Mouse (Mus musculus): ENCODE measurements around the gene Trim2.

The Trim2 gene

DNA sequence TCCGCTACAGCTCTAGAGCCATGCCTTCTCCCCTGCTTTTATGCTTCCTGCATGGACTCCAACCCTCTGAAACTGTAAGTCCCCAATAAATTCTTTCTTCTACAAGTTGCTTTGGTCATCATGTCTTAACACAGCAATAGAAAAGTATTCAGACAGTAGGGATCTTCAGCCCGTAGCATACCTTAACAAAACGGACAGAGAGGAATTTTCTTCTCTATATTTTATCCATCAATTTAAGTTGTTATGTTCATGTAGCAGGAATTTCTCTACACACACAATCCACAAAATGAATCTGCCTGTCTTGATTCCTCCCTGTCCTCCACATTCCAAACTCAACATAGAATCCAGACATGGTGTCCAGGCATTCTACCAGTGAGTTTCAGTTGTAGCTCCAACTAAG lies at the start of gene Trim2:
Trim2 (minus strand) TSS at position 101 of the 400 bp plus-strand sequence.
- no peak for DNase-seq

DNA sequence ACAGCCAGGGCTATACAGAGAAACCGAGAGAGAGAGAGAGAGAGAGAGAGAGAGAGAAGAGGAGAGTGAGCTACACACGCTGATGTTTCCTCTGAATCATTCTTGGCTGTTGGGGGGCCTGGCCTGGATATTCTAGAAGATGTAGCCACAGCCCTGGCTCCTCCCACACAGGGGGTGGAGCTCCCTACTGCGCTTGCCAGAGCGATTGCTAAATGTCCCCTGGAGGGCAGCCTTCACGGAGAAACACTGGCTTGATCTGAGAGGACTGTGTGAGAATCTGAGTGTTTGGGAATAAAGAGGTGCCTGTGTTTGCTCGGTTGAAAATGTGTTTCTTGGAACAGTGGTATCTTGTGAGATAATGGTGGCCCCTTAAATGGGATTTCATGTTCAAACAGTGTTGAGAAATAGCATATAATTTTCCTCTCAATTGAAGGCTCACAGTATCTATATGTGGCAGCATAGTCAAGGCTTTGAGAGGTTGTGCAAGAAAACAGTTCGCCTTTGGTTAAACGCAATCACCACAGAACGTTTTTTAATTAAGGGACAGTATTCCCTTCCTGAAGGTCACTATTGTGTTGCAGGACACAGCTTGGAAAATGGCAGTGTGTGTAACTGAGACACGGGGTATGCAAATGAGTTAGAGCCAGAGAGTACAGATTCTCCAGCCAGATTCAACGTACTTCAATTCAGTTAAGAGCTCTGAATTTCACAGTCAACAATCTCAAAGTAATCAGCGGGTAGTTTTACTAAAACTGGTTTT lies 49.4 kb upstream of the Trim2 start:
- DNase-seq = peak; percentile 75 to 82

DNA sequence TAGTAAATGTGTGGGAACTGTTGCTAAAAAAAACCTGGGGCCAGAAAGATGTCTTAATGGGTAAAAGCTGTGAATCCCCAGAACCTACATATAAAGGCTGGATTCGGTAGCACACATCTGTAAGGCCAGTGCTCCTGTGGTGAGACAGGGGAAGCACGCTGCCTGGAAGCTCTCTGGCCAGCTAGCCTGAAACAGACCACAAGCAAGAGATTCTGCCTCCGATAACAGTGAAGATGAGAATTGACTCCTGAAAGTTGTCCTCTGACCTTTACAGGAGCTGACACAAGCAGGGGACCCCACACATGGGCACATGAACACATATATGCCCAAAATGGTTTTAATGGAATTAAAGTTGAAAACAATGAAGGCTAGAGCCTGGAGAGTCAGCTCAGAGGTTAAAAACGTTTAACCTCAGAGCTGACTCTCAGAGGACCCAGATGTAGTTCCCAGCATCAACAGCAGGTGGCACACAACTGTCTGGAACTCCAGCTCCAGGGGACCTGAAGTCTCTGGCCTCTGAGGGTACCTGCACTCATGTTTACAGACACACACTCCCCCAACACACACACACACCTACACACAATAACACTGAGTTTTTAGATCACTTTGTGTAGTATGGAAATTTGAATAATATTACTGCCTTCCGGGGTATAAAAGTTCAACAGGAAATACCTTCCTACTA lies 45.8 kb upstream of the Trim2 start:
- DNase-seq = peak; percentile 76 to 94

DNA sequence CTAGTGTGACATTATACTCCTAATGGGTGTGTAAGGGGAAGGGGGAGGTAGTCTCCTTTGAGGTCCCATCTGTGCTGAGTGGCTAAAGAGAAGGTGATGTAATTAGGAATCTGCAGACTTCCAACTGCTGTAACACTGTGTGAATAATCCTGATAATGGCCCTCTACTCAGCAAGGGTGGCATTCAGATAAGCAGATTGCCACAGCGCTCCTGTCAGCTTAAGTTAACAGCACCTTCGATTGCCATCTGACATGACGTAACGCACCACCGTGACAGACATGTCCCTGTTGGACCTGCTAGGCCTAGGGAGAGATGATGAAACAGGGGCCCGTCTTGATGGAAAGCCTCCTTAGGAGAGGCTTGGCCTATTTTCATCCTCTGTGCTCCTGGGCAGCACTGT lies 43.6 kb upstream of the Trim2 start:
- no peak for DNase-seq

DNA sequence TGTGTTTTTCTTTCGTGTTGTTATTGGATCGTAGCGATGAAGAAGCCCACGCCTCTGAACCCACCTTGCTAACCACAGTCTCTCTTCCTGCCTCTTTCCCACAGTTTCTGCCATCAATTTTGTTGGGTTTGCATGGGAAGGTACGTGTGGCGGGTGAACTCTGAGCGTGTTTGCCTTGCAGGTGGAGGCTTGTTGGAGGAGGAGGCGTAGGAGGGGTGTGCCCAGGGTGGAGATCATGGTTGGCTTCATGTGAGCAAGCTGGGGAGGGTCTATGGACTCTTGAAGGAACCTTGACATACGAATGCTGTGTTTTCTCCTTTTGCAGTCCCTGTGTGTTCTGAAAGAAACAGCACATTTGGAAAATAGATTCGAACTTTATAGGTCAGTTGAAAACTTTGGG lies 43.1 kb upstream of the Trim2 start:
- no peak for DNase-seq

DNA sequence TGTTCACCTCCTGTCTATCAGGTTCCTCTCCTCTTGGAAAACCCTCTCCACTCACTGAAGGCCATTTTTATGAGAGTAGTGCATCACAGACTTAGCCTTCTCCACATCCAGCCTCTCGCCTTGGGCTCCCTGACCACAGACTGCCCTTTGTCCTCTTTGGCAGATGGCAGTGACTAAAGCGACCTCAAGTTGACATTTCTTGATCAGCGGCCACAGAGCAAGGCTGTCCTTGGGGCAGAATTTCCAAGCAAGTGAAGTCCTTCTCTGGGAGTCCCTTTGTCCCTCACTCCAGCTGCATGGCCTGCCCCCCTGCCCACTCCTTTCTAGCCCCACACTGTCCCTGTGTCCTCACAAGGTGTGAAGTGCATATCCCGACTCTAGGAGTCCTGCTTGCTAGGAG lies 40.7 kb upstream of the Trim2 start:
- no peak for DNase-seq

DNA sequence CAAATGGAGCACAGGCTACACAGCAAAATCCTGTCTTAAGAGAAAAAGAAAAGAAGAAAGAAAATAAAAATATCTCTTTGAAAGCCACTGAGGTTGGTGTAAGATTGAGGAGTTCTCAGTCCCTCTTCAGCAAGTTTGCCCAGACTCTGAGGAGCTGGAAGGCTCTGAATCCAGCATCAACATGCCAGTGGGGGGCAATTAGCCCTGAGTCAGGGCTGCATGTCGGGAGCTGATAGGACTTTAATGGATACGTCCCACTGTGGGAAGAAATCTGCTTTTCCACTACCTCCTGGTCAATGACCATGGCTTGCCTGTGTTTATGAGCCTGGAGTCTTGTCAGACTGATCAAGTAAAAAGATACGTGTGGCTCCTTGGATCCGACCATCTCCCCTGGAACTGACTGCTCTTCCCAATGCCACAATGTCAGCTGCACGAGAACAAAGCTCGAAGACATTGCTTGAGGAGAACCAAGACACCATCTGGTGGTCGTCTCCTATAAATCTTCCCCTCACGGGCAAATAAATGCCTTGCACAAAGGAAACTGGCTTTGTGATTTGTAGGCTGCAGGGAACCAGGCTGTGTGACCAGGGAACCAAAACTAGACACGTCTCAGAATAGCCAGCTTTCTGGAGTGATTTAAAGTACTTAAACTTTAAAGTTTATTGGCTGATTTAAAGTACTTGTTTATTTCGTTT lies 39.9 kb upstream of the Trim2 start:
- DNase-seq = no peak

DNA sequence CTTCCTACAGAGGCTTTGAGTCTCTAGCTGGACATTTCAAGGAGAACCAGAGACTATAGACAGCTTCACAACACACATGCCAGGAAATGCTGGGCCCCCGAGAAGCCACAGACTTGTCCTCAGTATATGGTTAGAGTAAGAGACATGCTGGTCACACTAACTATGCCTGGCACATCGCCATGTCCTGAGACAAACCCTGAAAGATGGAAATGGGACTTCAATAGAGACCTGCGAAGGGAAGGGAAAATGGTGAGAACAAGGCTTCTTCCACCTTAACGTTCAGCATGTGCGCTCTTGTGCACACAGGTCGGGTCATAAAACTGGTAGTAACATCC lies 38.9 kb upstream of the Trim2 start:
- peak in 1 of 2 experiments; percentile 59 for DNase-seq

DNA sequence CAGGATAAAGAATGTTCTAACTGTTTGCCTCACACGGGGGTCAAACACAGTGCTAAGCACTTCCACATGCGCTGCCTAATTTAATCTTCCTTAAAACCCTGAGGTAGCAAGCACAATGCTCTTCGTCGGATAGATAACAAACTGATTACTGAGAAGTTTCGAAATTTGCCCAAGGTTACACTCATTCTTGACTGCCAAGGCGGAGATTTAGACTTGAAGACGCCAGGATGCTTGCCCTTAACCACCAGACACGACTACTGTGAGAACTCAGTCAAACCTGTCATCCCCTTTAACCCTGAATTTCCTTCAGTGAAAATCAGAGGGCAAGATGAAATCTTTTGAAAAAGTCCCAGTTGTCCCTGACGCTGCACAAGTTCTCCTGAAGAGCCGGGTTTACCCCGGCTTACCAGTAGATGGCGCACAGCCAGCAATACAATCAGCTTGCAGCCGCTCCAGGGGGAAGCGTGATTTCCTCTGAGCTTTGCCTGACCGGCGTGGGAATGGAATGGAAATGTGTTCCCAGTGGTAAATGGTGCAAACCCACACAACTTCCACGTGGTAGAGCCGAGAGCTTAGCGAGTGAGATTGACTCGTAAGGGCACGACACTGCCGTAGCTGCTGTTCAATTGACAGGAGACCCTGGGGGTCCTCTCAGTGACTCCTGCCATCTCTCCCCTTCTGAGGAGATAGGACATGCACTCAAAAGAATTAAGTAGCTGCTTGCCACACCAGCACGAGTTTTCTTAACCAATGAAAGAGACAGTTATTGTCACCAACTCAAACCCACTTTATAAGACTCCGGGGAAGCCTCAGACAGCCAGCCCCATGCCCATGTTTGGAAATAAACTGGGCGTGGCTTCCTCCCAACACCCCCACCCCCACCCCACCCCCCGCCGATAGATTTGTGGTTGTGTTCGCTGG lies 38.3 kb upstream of the Trim2 start:
- peak; percentile 89 to 92 for DNase-seq

DNA sequence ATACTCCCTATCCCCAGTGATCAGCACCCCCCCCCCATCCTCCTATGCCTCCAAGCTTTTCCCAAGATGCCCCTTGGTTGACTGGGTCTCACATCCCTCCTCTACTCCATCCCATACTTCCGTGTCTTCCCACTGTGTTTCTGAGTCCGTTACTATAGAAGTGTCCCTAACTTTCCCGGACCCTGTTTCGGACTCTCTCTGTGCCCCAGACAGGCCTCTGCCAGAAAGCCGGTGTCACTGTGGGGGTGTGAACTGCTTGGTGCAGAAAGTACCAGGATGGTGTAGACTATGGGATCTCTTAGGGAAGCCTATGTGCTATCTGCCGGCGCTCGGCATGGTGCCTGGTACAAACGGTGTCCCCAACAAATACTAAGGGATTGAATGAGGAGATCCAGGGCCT lies 36.4 kb upstream of the Trim2 start:
- no peak for DNase-seq

DNA sequence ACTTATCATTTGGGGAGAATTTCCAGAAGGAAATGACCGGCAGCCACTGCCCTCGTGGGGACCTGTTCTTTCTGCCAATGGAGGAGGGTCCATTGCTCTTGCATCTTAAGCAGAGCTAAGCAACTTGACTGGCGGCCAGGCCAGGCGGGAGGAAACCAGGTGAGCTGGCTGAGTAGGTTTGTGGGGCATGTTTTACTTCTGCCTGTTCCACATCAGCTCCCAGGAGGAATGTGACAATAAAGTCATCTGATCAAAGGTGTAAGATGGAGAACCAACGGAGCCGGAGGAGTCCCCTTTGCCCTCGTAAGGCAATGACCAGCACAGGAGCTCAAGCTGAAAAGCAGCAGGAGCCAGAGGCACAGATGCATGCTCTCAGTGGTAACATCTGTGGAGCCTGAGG lies 35.1 kb upstream of the Trim2 start:
- DNase-seq = peak; percentile 85 to 91

DNA sequence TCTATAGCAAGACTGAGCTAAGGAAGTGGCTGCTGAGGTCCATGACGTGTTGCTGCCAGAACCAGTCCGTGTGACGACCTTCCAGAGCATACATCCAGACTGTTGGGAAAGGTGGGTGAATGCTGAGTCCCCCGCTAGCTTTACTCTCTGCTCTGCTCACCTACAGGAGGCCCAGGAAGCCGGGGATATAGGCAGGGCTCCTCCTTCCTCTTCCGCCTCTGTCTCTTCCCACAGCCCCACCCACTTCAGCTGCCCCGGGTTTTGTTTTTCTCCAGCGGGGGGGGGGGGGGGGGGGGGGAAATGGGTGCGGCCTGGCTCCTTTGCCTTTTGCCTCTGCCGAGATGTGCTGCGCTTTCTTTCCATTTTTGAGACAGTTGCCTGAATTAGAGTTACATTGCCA lies 30.9 kb upstream of the Trim2 start:
- DNase-seq = peak in 1 of 2 experiments; percentile 53

DNA sequence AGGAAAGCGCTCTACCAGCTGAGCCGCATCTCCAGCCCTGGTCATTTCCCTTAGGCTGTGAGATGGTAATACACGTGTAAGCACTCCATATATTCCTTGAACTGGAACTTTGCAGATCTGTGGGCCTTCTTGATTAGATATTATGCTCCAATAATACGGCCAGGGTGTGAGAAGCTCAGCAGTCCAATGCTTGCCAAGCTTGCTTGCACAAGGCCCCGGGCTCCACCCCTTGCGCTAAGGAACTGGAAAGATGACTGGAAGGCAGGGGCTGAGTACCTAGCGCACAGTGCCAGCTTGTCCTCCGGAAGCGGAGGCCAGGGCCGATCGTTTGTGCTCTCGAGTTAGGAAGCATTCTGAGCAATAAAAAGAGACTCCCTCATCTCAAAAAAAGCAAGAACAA lies 29.7 kb upstream of the Trim2 start:
- peak in 1 of 2 experiments; percentile 49 for DNase-seq

DNA sequence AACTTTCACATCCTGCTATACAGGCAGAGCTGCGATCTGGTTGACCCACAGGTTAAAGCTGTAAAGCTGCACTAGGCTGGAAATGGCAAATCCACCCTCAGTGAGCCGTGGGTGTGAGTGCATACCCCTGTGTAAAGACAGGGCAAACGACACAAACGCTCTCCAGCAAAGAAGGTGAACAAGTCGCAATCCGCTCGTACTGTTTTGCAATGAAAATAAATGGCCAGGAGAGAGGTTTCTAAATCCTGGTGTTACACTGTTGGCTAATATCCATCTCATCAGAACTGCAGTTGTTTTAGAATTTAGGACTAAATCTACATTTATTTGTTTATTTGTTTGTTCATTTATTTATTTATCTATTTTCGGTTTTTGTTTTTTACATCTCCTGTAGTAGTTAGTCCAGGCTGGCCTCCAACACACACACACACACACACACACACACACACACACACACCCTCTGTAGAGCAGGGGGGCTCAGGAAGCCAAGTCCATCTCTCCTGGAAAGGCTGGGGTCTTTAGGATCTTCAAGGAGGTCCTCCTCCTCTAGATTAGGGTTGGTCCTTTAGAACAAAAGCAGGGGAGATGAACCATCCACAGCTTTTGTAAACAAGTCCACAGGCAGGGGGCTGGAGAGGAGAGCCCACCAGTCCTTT lies 28.9 kb upstream of the Trim2 start:
- no peak for DNase-seq

DNA sequence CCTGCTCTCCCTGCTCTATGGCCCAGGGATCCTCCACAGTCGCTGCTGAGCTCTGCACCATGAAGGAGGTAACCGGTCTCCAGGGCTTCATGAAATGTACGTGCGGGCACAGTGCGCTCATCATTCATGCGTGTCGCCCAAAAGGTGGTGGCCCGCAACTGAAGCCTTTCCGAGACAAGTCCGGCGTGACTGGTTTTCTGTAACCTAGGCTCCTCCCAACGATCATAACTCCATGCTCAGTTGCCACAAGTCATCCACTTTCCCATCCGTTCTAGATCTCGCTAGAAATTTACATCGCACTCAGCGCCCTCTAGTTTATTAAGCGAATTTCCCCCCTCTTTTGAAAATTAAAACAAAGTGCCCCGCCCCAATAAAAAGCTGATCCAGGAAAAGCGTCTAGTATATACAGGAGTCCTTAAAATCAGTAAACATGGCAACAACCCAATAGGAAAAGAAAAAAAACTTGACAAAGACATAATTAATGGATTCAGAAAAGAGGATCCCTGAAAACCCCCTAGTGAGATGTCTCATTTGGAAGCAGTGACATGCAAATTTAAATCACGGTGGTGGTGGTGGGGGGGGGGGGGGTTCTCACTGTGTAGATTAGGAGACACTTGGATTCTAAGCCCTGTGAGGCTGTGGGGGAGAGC lies 28.2 kb upstream of the Trim2 start:
- no peak for DNase-seq

DNA sequence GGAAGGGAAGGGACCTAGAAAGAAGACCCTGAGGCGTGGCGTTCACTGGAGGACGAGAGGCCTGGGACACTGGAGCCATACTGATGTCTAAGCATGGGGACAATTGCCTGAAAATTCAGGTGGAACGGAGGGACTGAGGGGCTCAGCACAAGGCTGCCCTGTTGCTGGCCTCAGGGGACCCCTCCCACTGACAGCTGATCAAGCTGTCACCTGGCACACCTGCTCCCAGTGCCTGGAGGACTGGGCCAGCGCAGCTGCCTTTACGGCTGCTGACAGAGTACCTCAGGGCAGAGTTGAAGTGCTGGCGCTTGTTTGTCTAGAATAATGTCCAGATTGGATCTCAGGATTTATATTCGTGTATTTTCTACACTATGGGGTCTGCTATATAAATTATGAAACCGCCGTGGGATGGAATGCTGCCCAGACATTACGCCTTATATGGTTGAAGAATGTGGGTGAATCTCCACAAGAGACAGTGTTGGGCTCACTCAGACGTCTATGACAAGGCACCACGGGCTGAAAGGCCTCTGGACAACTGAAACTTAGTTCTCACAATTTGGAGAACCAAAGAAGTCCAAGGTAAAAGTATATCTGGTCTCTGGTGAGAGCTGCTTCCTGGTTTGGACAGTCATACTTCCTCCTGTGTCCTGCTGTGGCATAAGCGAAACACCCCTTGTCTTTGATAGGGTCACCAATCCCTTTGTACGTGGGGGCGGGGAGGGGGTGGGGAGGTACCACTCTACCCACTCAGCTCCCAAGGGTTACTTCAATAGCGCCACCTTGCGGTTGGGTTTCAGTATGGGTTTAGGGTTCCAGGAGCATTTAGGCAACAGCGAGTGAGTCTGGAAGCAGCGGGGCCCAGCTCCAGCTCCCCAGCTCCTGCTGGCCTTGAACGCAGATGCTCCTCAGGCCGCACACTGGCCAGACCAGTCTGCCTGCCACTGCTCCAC lies 27.0 kb upstream of the Trim2 start:
- DNase-seq = peak; percentile 73 to 77

DNA sequence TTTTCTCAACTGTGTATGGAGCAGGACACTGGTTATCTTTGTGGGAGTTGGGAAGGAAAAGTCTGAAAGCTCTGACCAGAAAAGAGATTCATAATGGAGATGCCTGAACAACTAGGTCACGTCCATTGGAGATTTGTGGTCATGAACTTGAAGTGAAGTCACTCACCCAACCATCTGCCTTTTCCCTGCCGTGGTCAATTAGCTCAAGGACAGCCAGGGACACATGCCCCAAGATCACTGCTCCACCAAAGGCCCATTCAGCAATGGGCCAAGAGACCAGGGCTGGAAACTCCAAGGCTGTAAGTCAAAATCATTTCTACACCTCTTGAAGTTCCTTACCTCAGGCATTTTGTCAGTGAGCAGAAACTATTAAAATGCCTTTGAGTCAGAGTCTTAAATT lies 23.5 kb upstream of the Trim2 start:
- no peak for DNase-seq

DNA sequence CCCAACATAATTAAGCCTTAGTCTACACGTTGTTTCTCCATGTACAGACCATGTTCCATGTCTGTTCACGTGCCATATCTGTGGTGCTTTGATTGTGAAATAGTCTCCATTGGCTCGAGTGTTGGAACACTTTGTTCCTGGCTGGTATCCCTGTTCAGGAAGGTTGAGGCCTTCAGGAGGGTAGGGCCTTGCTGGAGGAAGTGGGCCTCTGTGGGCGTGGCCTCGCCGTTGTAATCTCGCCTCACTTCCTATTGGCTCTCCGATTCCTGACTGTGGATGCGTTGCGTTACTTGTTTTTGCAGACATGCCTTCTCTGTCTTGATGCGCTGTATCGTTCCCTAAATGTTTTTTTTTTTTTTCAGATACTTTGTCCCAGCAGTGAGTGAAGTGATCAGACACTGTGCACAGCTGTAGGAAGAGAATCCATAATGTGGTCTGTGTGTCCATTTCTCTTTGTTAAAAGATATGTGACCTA lies 18.3 kb upstream of the Trim2 start:
- DNase-seq = no peak

DNA sequence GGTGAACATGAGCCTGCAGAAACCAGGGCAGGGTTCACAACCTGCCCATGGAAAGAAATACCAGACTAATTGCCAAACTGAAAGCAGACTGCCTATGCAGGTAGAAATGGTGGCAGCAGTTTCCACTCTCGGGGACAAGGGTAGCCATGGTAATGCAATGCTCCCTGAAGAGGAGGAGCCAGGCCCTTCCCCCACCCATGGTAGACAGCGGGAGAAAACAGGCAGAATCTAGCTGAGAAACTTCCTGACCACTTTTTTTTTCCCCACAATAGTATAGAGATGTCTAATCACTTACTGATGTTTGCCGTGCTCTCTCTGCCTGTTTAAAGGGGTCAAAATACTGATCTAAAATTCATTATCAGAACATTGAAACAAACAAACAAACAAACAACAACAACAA lies 17.8 kb upstream of the Trim2 start:
- DNase-seq = peak; percentile 42 to 70

DNA sequence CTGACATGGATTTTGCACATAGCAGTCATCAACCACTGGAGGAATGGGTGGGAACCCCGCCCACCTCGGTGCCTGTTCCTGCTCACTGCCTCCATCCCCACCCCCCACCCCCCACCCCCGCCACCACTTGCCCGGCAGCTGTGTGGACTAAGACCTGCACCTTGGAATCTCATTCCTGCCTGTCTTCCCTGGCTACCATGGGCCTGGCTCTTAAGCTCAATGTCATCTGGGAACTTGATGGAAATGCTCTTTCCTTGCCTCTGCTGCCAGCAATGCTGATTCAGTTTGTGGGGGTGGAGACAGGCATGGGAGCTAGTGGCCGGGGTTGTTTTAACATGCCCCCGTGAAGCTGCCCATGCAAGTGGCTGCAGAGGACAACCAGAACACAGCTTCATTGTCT lies 17.3 kb upstream of the Trim2 start:
- peak; percentile 32 to 75 for DNase-seq

Data from kidney, postnatal 25 days (tissue).